Mouse (Mus musculus) thymus, adult 2 months (tissue): ENCODE data around the gene Pabpn1l. TPM values are rescaled to one million over a fixed set of nuclear protein-coding genes. Genes with fewer than 3 reads are reported as not detected.

Experiments
- DNase-seq: peaks from one replicate; pipeline ENCODE4 v3.0.0; 2021
- H3K27ac ChIP-seq: fragments of 200-500 bp; 2 replicates; pipeline ENCODE4 v1.5.1; 2012; ENCODE audit warnings: low read length, control low read depth; ENCODE audit not compliant: control insufficient read depth, insufficient read depth
- H3K27me3 ChIP-seq: fragments of 200-500 bp; 2 replicates; pipeline ENCODE4 v1.6.1; 2012; ENCODE audit warnings: mild to moderate bottlenecking, low read length, moderate library complexity, mixed read lengths; ENCODE audit not compliant: control insufficient read depth, insufficient read depth
- H3K36me3 ChIP-seq: fragments of 200-500 bp; 2 replicates; pipeline ENCODE4 v1.6.1; 2012; ENCODE audit warnings: mild to moderate bottlenecking, low read length, moderate library complexity; ENCODE audit not compliant: control insufficient read depth, insufficient read depth
- H3K4me1 ChIP-seq: fragments of 200-500 bp; replicated peaks from 2 replicates; pipeline ENCODE4 v1.6.1; 2012; ENCODE audit warnings: low read length; ENCODE audit not compliant: control insufficient read depth, insufficient read depth
- H3K4me3 ChIP-seq: fragments of 200-500 bp; 2 replicates; pipeline ENCODE4 v1.5.1; 2012; ENCODE audit warnings: mild to moderate bottlenecking, low read length, control low read depth, moderate library complexity; ENCODE audit not compliant: control insufficient read depth, insufficient read depth
- CTCF ChIP-seq: fragments of 200-500 bp; IDR thresholded peaks from 2 replicates; pipeline ENCODE4 v1.5.1; 2012; ENCODE audit warnings: mild to moderate bottlenecking, control low read depth, low read length, moderate library complexity, borderline replicate concordance; ENCODE audit not compliant: control insufficient read depth, poor library complexity, insufficient read depth; ENCODE audit errors: extremely low read depth
- POLR2A ChIP-seq: fragments of 200-500 bp; IDR thresholded peaks from 2 replicates; pipeline ENCODE4 v1.6.1; 2012; ENCODE audit warnings: mild to moderate bottlenecking, low read length, control low read depth, moderate library complexity; ENCODE audit not compliant: control insufficient read depth, poor library complexity, insufficient read depth; ENCODE audit errors: extremely low read depth
- WGBS: fragments of 180-500 bp; shearing (Covaris S2); methylation state at CpG from one replicate; pipeline ENCODE4 v1.1.7; 2018; 5-methylcytosine and 5-hydroxymethylcytosine counted together
- polyA plus RNA-seq: library from polyadenylated mRNA; depleted of rRNA; stranded (reverse); fragments of >200 nt; gene quantifications from 2 replicates; pipeline ENCODE4 v1.2.3, GENCODE M21; 2012; rRNA removed

Pabpn1l gene
- polyA plus RNA-seq, 1 experiment: 0.20 TPM

DNA sequence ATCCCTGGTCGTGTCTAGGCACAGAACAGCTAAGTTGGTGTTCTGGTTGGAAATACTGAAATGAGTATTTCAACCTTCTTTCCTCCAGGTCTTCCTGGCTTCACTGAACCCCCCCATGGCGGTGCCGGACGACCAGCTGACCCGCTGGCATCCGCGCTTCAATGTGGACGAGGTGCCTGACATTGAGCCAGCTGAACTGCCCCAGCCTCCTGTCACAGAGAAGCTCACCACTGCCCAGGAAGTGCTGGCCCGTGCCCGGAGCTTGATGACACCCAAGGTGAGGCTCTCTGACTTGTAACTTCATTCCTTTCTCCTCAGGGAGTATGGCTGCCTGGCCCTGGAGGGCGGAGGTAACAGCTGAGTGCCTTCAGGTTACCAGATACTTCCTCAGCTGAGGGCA is 51.4 kb downstream of the Pabpn1l start:
- H3K27ac ChIP-seq: no peak overlapping the region
- peaks cover 24% of the 10 kb centered on the region for H3K36me3 ChIP-seq
- H3K27me3 ChIP-seq: no peaks in the 10 kb centered on the region
- H3K4me3 ChIP-seq: no peak overlapping the region
- no peak for TF ChIP-seq CTCF
- no peak for TF ChIP-seq POLR2A
- peaks cover 33% of the 10 kb centered on the region for H3K4me1 ChIP-seq
- no peak for DNase-seq
- 96% methylated on average over 11 of the region's 11 CpGs for WGBS

DNA sequence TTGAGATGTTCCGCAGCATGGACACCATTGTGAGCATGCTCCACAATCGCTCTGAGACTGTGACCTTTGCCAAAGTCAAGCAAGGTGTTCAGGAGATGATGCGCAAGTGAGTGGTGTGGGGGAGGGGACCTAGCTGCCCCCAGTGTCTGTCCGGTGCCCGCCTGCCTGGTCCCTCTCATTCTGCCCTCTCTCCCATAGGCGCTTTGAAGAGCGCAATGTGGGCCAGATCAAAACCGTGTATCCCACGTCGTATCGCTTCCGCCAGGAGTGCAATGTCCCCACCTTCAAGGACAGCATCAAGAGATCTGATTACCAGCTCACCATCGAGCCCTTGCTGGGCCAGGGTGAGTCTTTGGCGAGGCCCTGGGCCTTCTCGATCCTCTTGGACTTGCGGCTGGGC is 52.5 kb downstream of the Pabpn1l start:
- no peak for DNase-seq
- Histone ChIP-seq H3K36me3 (peaks cover 24% of the 10 kb centered on the region), H3K27ac (no peak overlapping the region), H3K27me3 (no peaks in the 10 kb centered on the region), H3K4me3 (no peak overlapping the region), H3K4me1 (peaks cover 24% of the 10 kb centered on the region)
- no peak for TF ChIP-seq POLR2A
- no peak for TF ChIP-seq CTCF
- 98% methylated on average over 16 of the region's 16 CpGs for WGBS

Other genes with a start within 250 kb of the Pabpn1l start
- gene Zc3h18, start 246.1 kb downstream of the Pabpn1l start, polyA plus RNA-seq: 66.3 and 69.8 TPM in 2 replicates
- gene Il17c, start 200.7 kb downstream of the Pabpn1l start, polyA plus RNA-seq: 0.47 and 1.4 TPM in 2 replicates
- 671 and 705 TPM in 2 replicates for gene Cyba, start 189.8 kb downstream of the Pabpn1l start, polyA plus RNA-seq
- gene Mvd, start 179.3 kb downstream of the Pabpn1l start, polyA plus RNA-seq: 25.0 and 26.2 TPM in 2 replicates
- 47.1 and 51.1 TPM in 2 replicates for gene Snai3, start 162.0 kb downstream of the Pabpn1l start, polyA plus RNA-seq
- gene Rnf166, start 146.7 kb downstream of the Pabpn1l start, polyA plus RNA-seq: 273 and 296 TPM in 2 replicates
- gene Ctu2, start 146.6 kb downstream of the Pabpn1l start, polyA plus RNA-seq: 118 and 136 TPM in 2 replicates
- 93.6 and 106 TPM in 2 replicates for gene Piezo1, start 71.4 kb downstream of the Pabpn1l start, polyA plus RNA-seq
- 136 and 210 TPM in 2 replicates for gene Cdt1, start 54.7 kb downstream of the Pabpn1l start, polyA plus RNA-seq
- gene Aprt, start 45.8 kb downstream of the Pabpn1l start, polyA plus RNA-seq: 119 and 136 TPM in 2 replicates
- gene Galns, start 11.3 kb downstream of the Pabpn1l start, polyA plus RNA-seq: 15.6 and 19.2 TPM in 2 replicates
- 104 and 133 TPM in 2 replicates for gene Trappc2l, start 11.1 kb downstream of the Pabpn1l start, polyA plus RNA-seq
- gene Cbfa2t3, start 76.4 kb upstream of the Pabpn1l start, polyA plus RNA-seq: 62.3 and 76.8 TPM in 2 replicates
- 17.5 and 19.6 TPM in 2 replicates for gene Acsf3, start 152.7 kb upstream of the Pabpn1l start, polyA plus RNA-seq
- 0.11 and 0.13 TPM in 2 replicates for gene Cdh15, start 225.2 kb upstream of the Pabpn1l start, polyA plus RNA-seq